Mouse (Mus musculus) liver, postnatal 0 days (tissue): ENCODE results near the gene Rad54l. TPM values are rescaled to one million over a fixed set of nuclear protein-coding genes. Genes with fewer than 3 reads are reported as not detected.

Source experiments
- ATAC-seq: fragments of 200-750 bp; cut with Nextera tagmentation; 2 replicates; pipeline ENCODE4 v1.8.0; 2017; ENCODE audit warnings: mild to moderate bottlenecking, moderate library complexity
- DNase-seq: peaks from one replicate; pipeline ENCODE4 v3.0.0-alpha.2; 2016
- H3K27ac ChIP-seq: fragments of 300-500 bp; sonication (generic); 2 replicates; pipeline ENCODE4 v1.5.1; 2014; ENCODE audit warnings: antibody characterized with exemption, moderate library complexity, mild to moderate bottlenecking, low read depth
- H3K27me3 ChIP-seq: fragments of 300-500 bp; sonication (generic); 2 replicates; pipeline ENCODE4 v1.6.1; 2014; ENCODE audit warnings: low read length, control low read depth, mixed read lengths; ENCODE audit not compliant: insufficient read depth
- H3K36me3 ChIP-seq: fragments of 300-500 bp; sonication (generic); replicated peaks from 2 replicates; pipeline ENCODE4 v1.6.1; 2014; ENCODE audit warnings: mild to moderate bottlenecking, control low read depth, low read length, moderate library complexity, mixed read lengths; ENCODE audit not compliant: insufficient read depth
- H3K4me1 ChIP-seq: fragments of 300-500 bp; sonication (generic); 2 replicates; pipeline ENCODE4 v1.6.1; 2014; ENCODE audit warnings: antibody characterized with exemption, mild to moderate bottlenecking, control low read depth; ENCODE audit not compliant: insufficient read depth
- H3K4me2 ChIP-seq: fragments of 300-500 bp; sonication (generic); 2 replicates; pipeline ENCODE4 v1.6.1; 2014; ENCODE audit warnings: low read depth, mild to moderate bottlenecking, low read length, moderate library complexity, mixed read lengths
- H3K4me3 ChIP-seq: fragments of 300-500 bp; sonication (generic); 2 replicates; pipeline ENCODE4 v1.5.1; 2014; ENCODE audit warnings: low read depth, low read length
- H3K9ac ChIP-seq: fragments of 300-500 bp; sonication (generic); replicated peaks from 2 replicates; pipeline ENCODE4 v1.6.1; 2014; ENCODE audit warnings: mild to moderate bottlenecking, moderate library complexity
- H3K9me3 ChIP-seq: fragments of 300-500 bp; sonication (generic); 2 replicates; pipeline ENCODE4 v1.6.1; 2016; ENCODE audit warnings: mild to moderate bottlenecking, control low read depth, low read length, mixed read lengths
- CTCF ChIP-seq: sonication (generic); IDR thresholded peaks from 2 replicates; pipeline ENCODE4 v1.5.1; 2016; ENCODE audit warnings: antibody characterized with exemption, low read depth
- EP300 ChIP-seq: IDR thresholded peaks from 2 replicates; pipeline ENCODE4 v1.6.1; 2016; ENCODE audit warnings: antibody characterized with exemption, low read depth, mild to moderate bottlenecking
- WGBS: fragments of 180-500 bp; shearing (Covaris S2); extraction: QIAGEN DNeasy Blood & Tissue Kit; methylation state at CpG from one replicate; pipeline ENCODE4 v1.1.7; 2014; ENCODE audit not compliant: insufficient replicate concordance; 5-methylcytosine and 5-hydroxymethylcytosine counted together
- polyA plus RNA-seq: library from polyadenylated mRNA; unstranded; fragments of >200 nt; fragmentation: Nextera tagmentation; extraction: Ambion mirVana; gene quantifications from 2 replicates; pipeline ENCODE4 v1.2.1, GENCODE M21; 2015

The Rad54l gene
- polyA plus RNA-seq, 1 experiment from 2014 or later, result 10.3 TPM

DNA sequence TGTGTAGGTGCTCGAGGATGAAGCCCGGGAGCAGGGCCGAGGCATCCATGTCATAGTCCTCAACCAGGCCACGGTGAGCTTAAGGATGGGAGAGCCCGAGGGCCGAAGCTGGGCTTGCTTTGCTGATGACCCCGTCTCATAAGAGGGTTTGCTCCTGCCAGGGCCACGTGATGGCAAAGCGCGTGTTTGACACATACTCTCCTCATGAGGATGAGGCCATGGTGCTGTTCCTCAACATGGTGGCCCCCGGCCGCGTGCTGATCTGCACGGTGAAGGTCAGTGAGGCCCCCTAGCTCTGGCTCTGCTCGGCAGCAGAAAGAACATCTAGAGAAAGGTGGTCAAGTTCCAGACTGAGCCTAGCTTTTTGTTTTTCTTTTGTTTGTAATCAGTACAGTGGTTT is 29.2 kb upstream of the Rad54l start:
- WGBS, result 88% methylated on average over 15 of the region's 15 CpGs
- Histone ChIP-seq H3K9ac (no peak overlapping the region), H3K9me3 (no peaks in the 10 kb centered on the region), H3K36me3 (peaks cover 32% of the 10 kb centered on the region), H3K27ac (no peak overlapping the region), H3K4me3 (no peak overlapping the region), H3K4me2 (no peak overlapping the region), H3K4me1 (peaks cover 13% of the 10 kb centered on the region), H3K27me3 (no peaks in the 10 kb centered on the region)
- DNase-seq (no peak), ATAC-seq (no peak)
- TF ChIP-seq EP300 (no peak), CTCF (no peak)

DNA sequence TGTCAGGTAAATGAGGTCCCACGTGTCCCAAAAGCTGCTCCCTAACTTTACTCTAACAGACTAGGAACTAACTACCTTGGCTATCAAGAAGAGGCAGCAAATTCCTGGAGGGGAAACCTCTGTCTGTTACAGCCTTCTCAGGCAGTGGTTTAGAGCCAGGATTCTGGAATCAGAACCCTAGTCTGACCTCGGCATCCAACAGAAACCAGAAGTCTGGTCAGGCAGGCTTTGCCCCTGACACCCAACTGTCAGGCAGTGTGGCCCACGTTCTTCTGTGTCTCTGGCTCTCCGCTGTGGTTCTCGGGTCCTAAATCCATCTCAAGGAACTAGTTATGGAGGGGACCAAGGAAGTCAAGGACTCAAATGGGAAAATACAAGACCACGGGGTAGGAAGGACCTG is 27.7 kb upstream of the Rad54l start, which contains the start of gene Lurap1:
Gene Lurap1 (minus strand): TSS at position 101 of the 400 bp plus-strand sequence.
- no peaks in the 10 kb centered on the region for H3K27me3 ChIP-seq
- H3K36me3 ChIP-seq, result peaks cover 22% of the 10 kb centered on the region
- WGBS, result 67% methylated on average over 6 of the region's 6 CpGs
- peak within 1 kb of the TSS; percentile 56 for H3K4me3 ChIP-seq
- H3K9ac ChIP-seq, result peak within 1 kb of the TSS; percentile 65
- peak within 1 kb of the TSS; percentile 73 for H3K4me2 ChIP-seq
- H3K4me1 ChIP-seq, result peaks cover 13% of the 10 kb centered on the region
- ATAC-seq (no peak), DNase-seq (no peak)
- H3K9me3 ChIP-seq, result no peaks in the 10 kb centered on the region
- no peak for TF ChIP-seq CTCF
- no peak for TF ChIP-seq EP300
- peak within 1 kb of the TSS; percentile 58 for H3K27ac ChIP-seq

DNA sequence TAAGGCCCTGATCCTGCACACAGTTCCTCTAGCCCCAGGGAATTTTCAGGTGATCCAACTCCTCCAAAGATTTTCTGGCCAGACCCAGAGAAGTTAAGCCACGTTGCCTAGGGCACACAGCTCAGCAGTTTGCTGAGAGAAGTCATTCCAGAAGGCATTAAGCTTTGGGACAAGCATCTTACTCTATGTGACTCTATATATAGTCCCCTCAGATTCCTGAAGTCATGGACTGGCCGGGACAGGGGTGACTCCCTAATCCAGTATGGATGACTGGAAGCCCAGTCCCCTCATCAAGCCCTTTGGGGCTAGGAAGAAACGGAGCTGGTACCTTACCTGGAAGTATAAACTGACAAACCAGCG is 27.4 kb upstream of the Rad54l start:
- ATAC-seq, result peak; percentile 0; the same call in 1 of the 2 replicates
- Histone ChIP-seq H3K9ac (peak overlapping the region; percentile 65), H3K9me3 (no peaks in the 10 kb centered on the region), H3K27me3 (no peaks in the 10 kb centered on the region), H3K4me2 (peak overlapping the region; percentile 73), H3K4me1 (peaks cover 13% of the 10 kb centered on the region), H3K4me3 (peak overlapping the region; percentile 56), H3K27ac (no peak overlapping the region), H3K36me3 (peaks cover 18% of the 10 kb centered on the region)
- no peak for DNase-seq
- 31% methylated on average over 4 of the region's 4 CpGs for WGBS
- TF ChIP-seq CTCF (no peak), EP300 (no peak)

DNA sequence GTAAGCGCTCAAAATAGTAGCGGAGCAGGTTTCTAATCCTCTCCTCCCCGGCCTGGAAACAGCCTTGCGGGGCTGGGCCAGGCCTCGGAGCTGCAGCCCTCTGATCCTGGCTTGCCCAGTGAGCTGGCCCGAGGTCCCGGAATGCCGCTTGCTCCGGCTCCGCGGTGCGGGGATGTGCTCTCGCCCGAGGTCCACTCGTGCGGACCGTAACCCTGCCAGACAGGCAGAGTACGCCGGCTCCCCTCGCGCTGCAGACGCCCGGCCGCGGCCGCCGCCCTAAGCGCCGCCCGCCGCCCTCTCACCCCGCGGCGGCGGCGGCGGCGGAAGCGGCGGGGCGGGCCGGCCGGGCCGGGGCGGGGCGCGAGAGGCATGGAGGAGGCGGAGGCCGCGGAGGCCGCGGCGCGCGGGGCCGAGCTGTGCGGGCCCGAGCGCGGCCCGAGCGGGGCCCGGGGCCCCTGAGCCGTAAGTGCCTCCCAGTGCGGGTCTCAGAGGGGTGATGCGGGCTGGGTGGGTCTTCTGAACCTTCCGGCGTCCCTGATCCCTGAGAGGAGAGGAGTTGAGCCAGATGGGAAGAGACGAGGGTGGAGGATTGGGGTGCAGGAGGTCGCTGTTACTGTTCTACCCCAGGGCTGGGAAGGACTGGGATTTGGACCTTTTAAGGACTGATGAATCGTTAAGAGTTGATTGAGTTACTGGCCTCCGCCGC is 26.8 kb upstream of the Rad54l start:
- 5% methylated on average over 48 of the region's 73 CpGs for WGBS
- TF ChIP-seq EP300, result no peak
- H3K9me3 ChIP-seq, result no peaks in the 10 kb centered on the region
- H3K27me3 ChIP-seq, result no peaks in the 10 kb centered on the region
- H3K4me1 ChIP-seq, result peaks cover 13% of the 10 kb centered on the region
- peak overlapping the region; percentile 65 for H3K9ac ChIP-seq
- peak; percentile 85 for DNase-seq
- ATAC-seq, result peak; percentile 98
- H3K27ac ChIP-seq, result peak overlapping the region; percentile 58
- peak overlapping the region; percentile 56 for H3K4me3 ChIP-seq
- peak overlapping the region; percentile 73 for H3K4me2 ChIP-seq
- peaks cover 13% of the 10 kb centered on the region for H3K36me3 ChIP-seq

DNA sequence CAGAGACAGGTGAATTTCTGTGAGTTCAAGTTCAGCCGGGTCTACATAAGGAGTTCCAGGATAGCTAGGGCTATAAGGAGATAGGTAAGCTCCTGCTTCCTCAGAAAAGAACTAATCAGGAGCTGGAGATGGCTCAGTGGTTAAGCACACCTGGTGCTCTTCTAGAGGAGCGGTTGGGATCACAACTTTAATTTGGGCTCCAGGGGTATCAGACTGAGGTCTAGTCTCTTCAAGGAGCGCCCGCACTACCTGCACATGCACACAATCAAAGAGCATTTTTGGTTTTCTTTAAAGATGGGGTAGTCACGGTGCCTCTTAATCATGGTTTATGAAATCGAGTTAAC is 26.3 kb upstream of the Rad54l start:
- ATAC-seq (peak; percentile 5; the same call in 1 of the 2 replicates), DNase-seq (no peak)
- Histone ChIP-seq H3K27ac (peak overlapping the region; percentile 58; the same call in 1 of the 2 replicates), H3K4me1 (peaks cover 14% of the 10 kb centered on the region), H3K9ac (peak overlapping the region; percentile 65), H3K36me3 (peaks cover 8% of the 10 kb centered on the region), H3K4me2 (peak overlapping the region; percentile 73), H3K4me3 (peak overlapping the region; percentile 56), H3K9me3 (no peaks in the 10 kb centered on the region), H3K27me3 (no peaks in the 10 kb centered on the region)
- 30% methylated on average over 6 of the region's 6 CpGs for WGBS
- TF ChIP-seq EP300 (no peak), CTCF (no peak)

DNA sequence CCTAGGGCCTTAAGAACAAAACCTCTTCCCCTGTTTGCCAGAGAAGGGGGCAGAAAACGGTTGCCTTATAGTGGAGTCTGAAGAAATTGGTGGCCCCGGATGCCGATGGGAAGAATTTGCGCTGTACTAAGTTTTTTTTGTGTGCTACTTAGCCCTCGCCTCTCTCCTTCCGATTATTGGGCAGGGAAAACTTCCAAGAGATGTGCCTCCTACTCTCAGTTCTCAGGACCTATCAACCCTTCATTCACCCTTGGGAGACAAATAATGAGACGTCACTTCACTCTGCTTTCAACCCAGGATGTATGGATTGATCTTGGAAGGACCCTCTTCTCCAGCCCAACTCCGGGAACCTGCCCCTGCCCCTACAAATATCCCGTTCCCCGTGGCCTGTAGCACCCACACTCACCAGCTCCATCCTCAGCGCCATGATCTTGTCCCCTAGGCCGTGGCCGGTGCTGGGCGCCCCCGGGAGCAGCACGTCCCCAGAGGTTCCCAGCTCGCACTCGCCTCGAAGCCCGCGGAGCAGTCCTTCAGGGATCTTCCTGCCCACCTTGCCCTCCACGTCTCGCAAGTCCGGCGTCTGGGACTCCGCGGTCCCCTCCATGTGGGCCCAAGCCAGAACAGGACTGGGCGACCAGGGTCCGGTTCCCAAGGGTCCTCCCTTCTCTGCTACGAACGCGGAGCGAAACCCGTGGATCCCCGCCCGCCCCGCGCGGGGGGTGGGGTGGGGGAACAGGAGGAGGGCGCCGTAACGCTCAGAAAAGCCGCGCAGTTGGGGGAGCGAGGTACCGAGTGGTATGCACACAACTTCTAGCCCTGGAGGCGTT is 20.6 kb upstream of the Rad54l start:
- WGBS, result 1% methylated on average over 37 of the region's 47 CpGs
- TF ChIP-seq CTCF (no peak), EP300 (no peak)
- ATAC-seq, result peak; percentile 56; the same call in 1 of the 2 replicates
- Histone ChIP-seq H3K9ac (peak overlapping the region; percentile 59), H3K4me2 (peak overlapping the region; percentile 80), H3K36me3 (no peaks in the 10 kb centered on the region), H3K4me1 (peaks cover 12% of the 10 kb centered on the region), H3K9me3 (no peaks in the 10 kb centered on the region), H3K27ac (no peak overlapping the region), H3K27me3 (peaks cover 22% of the 10 kb centered on the region; the same call in 1 of the 2 replicates), H3K4me3 (peak overlapping the region; percentile 52)
- DNase-seq, result peak; percentile 59
